Mouse (Mus musculus) ZHBTc4 (cell line): ENCODE results near the gene Zdhhc17.

Experiments
- DNase-seq: peaks from one replicate; pipeline ENCODE4 v3.0.0-alpha.2; 2011; ENCODE audit warnings: low read depth, low spot score

Zdhhc17 gene

GRCm38 (mm10) chr10:111005611-111006488 is 4.1 kb downstream of the Zdhhc17 start:
- no peak for DNase-seq

- DNase-seq: no peak
Observed at GRCm38 (mm10) chr10:111004220-111004619, 5.7 kb downstream of the Zdhhc17 start.

- DNase-seq: no peak
Observed at GRCm38 (mm10) chr10:110999201-110999600, 10.7 kb downstream of the Zdhhc17 start.

GRCm38 (mm10) chr10:110997180-110997579 is 12.8 kb downstream of the Zdhhc17 start:
- DNase-seq: no peak

GRCm38 (mm10) chr10:110994761-110995160 is 15.2 kb downstream of the Zdhhc17 start:
- DNase-seq: peak; percentile 33

GRCm38 (mm10) chr10:110993249-110993648 is 16.7 kb downstream of the Zdhhc17 start:
- DNase-seq: no peak

- DNase-seq: peak; percentile 50
Observed at GRCm38 (mm10) chr10:110992047-110992431, 17.9 kb downstream of the Zdhhc17 start.

- DNase-seq: no peak
Observed at GRCm38 (mm10) chr10:110991307-110992046, 18.5 kb downstream of the Zdhhc17 start.

GRCm38 (mm10) chr10:110989729-110990128 is 20.2 kb downstream of the Zdhhc17 start:
- peak; percentile 41 for DNase-seq

GRCm38 (mm10) chr10:110986682-110987081 is 23.3 kb downstream of the Zdhhc17 start:
- DNase-seq: peak; percentile 31

GRCm38 (mm10) chr10:110982771-110983170 is 27.2 kb downstream of the Zdhhc17 start:
- DNase-seq: no peak

GRCm38 (mm10) chr10:110980441-110980840 is 29.5 kb downstream of the Zdhhc17 start:
- no peak for DNase-seq

- no peak for DNase-seq
Observed at GRCm38 (mm10) chr10:110979431-110979830, 30.5 kb downstream of the Zdhhc17 start.

GRCm38 (mm10) chr10:110977379-110977778 is 32.6 kb downstream of the Zdhhc17 start:
- DNase-seq: peak; percentile 70

- peak; percentile 70 for DNase-seq
Observed at GRCm38 (mm10) chr10:110976046-110976445, 33.9 kb downstream of the Zdhhc17 start.

- no peak for DNase-seq
Observed at GRCm38 (mm10) chr10:110974885-110975284, 35.1 kb downstream of the Zdhhc17 start.

GRCm38 (mm10) chr10:110974463-110974862 is 35.5 kb downstream of the Zdhhc17 start:
- peak; percentile 55 for DNase-seq

- DNase-seq: no peak
Observed at GRCm38 (mm10) chr10:110971998-110972397, 37.9 kb downstream of the Zdhhc17 start.

GRCm38 (mm10) chr10:110971483-110971882 is 38.5 kb downstream of the Zdhhc17 start:
- DNase-seq: no peak

GRCm38 (mm10) chr10:110971044-110971443 is 38.9 kb downstream of the Zdhhc17 start:
- DNase-seq: no peak

GRCm38 (mm10) chr10:110962172-110962571 is 47.8 kb downstream of the Zdhhc17 start:
- no peak for DNase-seq

- DNase-seq: no peak
Observed at GRCm38 (mm10) chr10:110960841-110961240, 49.1 kb downstream of the Zdhhc17 start.

- no peak for DNase-seq
Observed at GRCm38 (mm10) chr10:110959781-110960180, 50.2 kb downstream of the Zdhhc17 start.
